Mouse (Mus musculus): Measurements from ENCODE around the gene Ovgp1. TPM values are rescaled to one million over a fixed set of nuclear protein-coding genes. Genes with fewer than 3 reads are reported as not detected.
"Not testable (repeated sequence)": the region's sequence is repeated elsewhere in the genome, so short reads cannot be mapped to it uniquely, and the experiment has no call there.

Ovgp1 gene
- total RNA-seq, 1 experiment, result 3.0 TPM

- no peak overlapping the region for H3K4me3 ChIP-seq (ENCODE audit: insufficient read depth in 1 of 2, low read depth in 1 of 2, low read length in 2 of 2, poor library complexity in 1 of 2, severe bottlenecking in 1 of 2)
- H3K36me3 ChIP-seq (ENCODE audit: control insufficient read depth, insufficient read depth, low read length, poor library complexity, severe bottlenecking), result peaks cover 17% of the 10 kb centered on the region
- no peak overlapping the region for H3K9ac ChIP-seq (ENCODE audit: insufficient read depth, low read depth, low read length, poor library complexity, severe bottlenecking)
- H3K27ac ChIP-seq (ENCODE audit: insufficient read depth, low read depth, low read length, poor library complexity, severe bottlenecking), result no peak overlapping the region
- H3K4me1 ChIP-seq (ENCODE audit: control insufficient read depth in 2 of 2, insufficient read depth in 2 of 2, low read length in 2 of 2, poor library complexity in 1 of 2), result no peaks in the 10 kb centered on the region
- H3K9me3 ChIP-seq (ENCODE audit: control insufficient read depth, insufficient read depth, low read depth, low read length), result no peaks in the 10 kb centered on the region
- TF ChIP-seq MAFK (IDR thresholded peaks at IDR 0.05; ENCODE audit: insufficient read depth, low read depth, low read length), result no peak
- in situ Hi-C loops (cut with MboI; ENCODE audit: low sequenced_read_pairs in 2 of 2, unreplicated experiment in 2 of 2), result no loop called here
- DNase-seq (ENCODE audit: low read depth, low spot score), result no peak
Observed at GRCm38 (mm10) chr3:105971831-105972446, 1.6 kb upstream of the Ovgp1 start.

DNA sequence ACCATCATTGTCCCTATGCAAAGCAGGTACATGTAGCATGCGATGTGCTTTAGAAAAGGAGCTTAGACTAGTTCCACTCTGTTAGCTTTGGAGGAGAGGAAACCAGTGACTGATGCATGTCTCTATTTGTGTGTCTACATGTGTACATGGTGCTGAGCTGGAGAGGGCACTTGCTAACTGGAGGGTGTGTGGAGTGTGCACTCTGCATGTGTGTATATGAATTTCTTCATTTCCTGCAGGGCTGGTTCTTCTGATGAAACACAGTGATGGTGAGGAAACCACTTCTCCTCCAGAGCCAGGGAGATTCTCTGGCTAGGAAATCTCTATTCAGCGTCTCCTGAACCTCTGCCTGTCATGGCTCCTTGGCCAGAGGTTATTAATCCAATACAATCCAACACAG is 663 bp downstream of the Ovgp1 start:
- in situ Hi-C loops (cut with MboI; ENCODE audit: low sequenced_read_pairs in 2 of 2, unreplicated experiment in 2 of 2), result no loop called here
- TF ChIP-seq HCFC1 (IDR thresholded peaks at IDR 0.05; ENCODE audit: borderline replicate concordance, insufficient read depth, low read length), result no peak
- TF ChIP-seq ZC3H11A (IDR thresholded peaks at IDR 0.05; ENCODE audit: borderline replicate concordance, low read depth, low read length), result no peak
- TF ChIP-seq MAFK (IDR thresholded peaks at IDR 0.05; ENCODE audit: insufficient read depth, low read depth, low read length), result no peak
- no peak for TF ChIP-seq ZNF384 (IDR thresholded peaks at IDR 0.05; ENCODE audit: low read depth, low read length)
- TF ChIP-seq CHD2 (IDR thresholded peaks at IDR 0.05; ENCODE audit: low read depth, low read length), result no peak
- Histone ChIP-seq H3K9me3 (ENCODE audit: control insufficient read depth, insufficient read depth, low read depth, low read length) (no peaks in the 10 kb centered on the region), H3K4me3 (ENCODE audit: insufficient read depth in 1 of 2, low read depth in 1 of 2, low read length in 2 of 2, poor library complexity in 1 of 2, severe bottlenecking in 1 of 2) (no peak overlapping the region), H3K9ac (ENCODE audit: insufficient read depth, low read depth, low read length, poor library complexity, severe bottlenecking) (no peak overlapping the region), H3K27ac (ENCODE audit: insufficient read depth, low read depth, low read length, poor library complexity, severe bottlenecking) (no peak overlapping the region), H3K4me1 (ENCODE audit: control insufficient read depth in 2 of 2, insufficient read depth in 2 of 2, low read length in 2 of 2, poor library complexity in 1 of 2) (no peaks in the 10 kb centered on the region), H3K36me3 (ENCODE audit: control insufficient read depth, insufficient read depth, low read length, poor library complexity, severe bottlenecking) (peaks cover 3% of the 10 kb centered on the region; the same call in 1 of the 2 replicates)
- no peak for DNase-seq (ENCODE audit: low read depth, low spot score)

DNA sequence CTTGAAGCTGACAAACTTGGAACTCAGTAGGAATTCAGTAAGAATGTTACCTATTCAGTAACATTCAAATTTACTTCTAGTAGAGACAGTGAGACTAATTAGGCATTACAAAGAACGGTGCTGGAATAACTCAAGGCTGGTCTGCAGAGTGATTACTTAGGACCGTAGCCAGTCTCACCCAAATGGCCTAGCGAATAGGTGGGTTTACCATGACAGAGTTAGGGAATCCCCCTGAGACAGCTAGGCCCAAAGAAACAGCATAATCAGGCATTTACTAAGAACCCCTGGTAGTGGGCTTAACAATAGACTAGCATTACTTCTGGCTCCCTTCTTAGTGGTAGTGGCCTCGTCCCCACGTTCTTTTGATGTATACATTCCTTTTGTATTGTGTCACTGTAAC is 16.1 kb downstream of the Ovgp1 start:
- DNase-seq (ENCODE audit: low read depth, low spot score); H3K9ac ChIP-seq (ENCODE audit: insufficient read depth, low read depth, low read length, poor library complexity, severe bottlenecking); H3K27ac ChIP-seq (ENCODE audit: insufficient read depth, low read depth, low read length, poor library complexity, severe bottlenecking); H3K4me3 ChIP-seq (ENCODE audit: insufficient read depth in 1 of 2, low read depth in 1 of 2, low read length in 2 of 2, poor library complexity in 1 of 2, severe bottlenecking in 1 of 2); H3K9me3 ChIP-seq (ENCODE audit: control insufficient read depth, insufficient read depth, low read depth, low read length); H3K4me1 ChIP-seq (ENCODE audit: control insufficient read depth in 2 of 2, insufficient read depth in 2 of 2, low read length in 2 of 2, poor library complexity in 1 of 2); H3K36me3 ChIP-seq (ENCODE audit: control insufficient read depth, insufficient read depth, low read length, poor library complexity, severe bottlenecking): not testable (repeated sequence)
- in situ Hi-C loops (cut with MboI; ENCODE audit: low sequenced_read_pairs in 2 of 2, unreplicated experiment in 2 of 2), result loop anchor here (10.0 kb wide), 2 partner anchors 455 to 465 kb away; no protein-coding TSS in a partner anchor

DNA sequence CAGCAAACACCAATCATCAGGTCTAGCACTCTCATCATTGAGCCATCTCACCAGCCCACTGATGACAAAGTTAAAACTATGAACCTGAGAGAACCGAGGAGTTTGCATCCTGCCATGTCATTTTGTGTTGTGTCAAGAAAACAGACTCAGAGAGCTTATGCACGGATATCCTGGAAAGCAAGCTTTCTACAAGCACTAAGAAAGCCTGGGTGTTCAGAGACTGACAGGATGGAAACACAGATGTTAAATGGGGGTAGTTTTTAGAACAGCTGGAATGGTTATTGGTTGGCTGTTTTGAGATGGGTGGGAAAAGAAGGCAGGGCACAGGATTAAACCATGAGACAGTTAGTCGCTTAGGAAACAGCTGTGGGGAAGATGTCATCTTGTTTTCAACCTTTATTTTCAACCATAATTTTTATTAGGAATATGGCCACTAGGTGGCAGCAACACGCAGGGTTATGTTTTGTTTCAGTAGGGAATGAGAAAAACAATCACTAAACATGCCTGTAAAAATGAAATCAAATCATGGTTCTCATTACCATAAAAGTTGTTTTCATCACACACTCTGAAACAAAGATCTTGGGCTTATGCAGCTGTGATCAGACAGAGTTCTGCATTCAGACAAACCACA is 18.3 kb downstream of the Ovgp1 start:
- Histone ChIP-seq H3K36me3 (ENCODE audit: control insufficient read depth, insufficient read depth, low read length, poor library complexity, severe bottlenecking) (no peaks in the 10 kb centered on the region), H3K4me3 (ENCODE audit: insufficient read depth in 1 of 2, low read depth in 1 of 2, low read length in 2 of 2, poor library complexity in 1 of 2, severe bottlenecking in 1 of 2) (no peak overlapping the region), H3K27ac (ENCODE audit: insufficient read depth, low read depth, low read length, poor library complexity, severe bottlenecking) (no peak overlapping the region), H3K9me3 (ENCODE audit: control insufficient read depth, insufficient read depth, low read depth, low read length) (no peaks in the 10 kb centered on the region), H3K4me1 (ENCODE audit: control insufficient read depth in 2 of 2, insufficient read depth in 2 of 2, low read length in 2 of 2, poor library complexity in 1 of 2) (no peaks in the 10 kb centered on the region), H3K9ac (ENCODE audit: insufficient read depth, low read depth, low read length, poor library complexity, severe bottlenecking) (no peak overlapping the region)
- DNase-seq (ENCODE audit: low read depth, low spot score), result no peak
- in situ Hi-C loops (cut with MboI; ENCODE audit: low sequenced_read_pairs in 2 of 2, unreplicated experiment in 2 of 2), result loop anchor here (10.0 kb wide), 2 partner anchors 453 to 463 kb away; no protein-coding TSS in a partner anchor
- TF ChIP-seq MAFK (IDR thresholded peaks at IDR 0.05; ENCODE audit: insufficient read depth, low read depth, low read length) (no peak), ZNF384 (IDR thresholded peaks at IDR 0.05; ENCODE audit: low read depth, low read length) (no peak), HCFC1 (IDR thresholded peaks at IDR 0.05; ENCODE audit: borderline replicate concordance, insufficient read depth, low read length) (no peak), CHD2 (IDR thresholded peaks at IDR 0.05; ENCODE audit: low read depth, low read length) (no peak), ZC3H11A (IDR thresholded peaks at IDR 0.05; ENCODE audit: borderline replicate concordance, low read depth, low read length) (no peak; the same call in 1 of the 2 replicates)

DNA sequence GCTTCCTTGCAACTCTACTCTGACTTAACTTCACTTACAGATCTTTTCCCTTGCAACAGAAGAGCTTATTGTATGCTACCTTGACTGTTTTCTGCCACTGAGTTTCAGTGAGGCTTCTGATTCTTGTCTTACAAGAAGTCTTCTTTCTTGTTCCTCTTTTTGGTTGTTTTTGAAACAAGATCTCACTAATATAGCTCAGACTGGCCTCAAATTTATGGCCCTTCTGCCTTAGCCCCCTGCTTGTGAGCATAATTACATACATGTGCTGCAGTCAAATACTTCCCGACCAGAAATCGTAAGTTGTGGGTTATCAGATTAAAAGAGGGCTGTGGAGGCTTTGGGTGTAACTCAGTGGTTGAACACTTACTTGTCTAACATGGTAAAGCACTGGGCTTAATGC is 21.2 kb downstream of the Ovgp1 start:
- Histone ChIP-seq H3K4me1 (ENCODE audit: control insufficient read depth in 2 of 2, insufficient read depth in 2 of 2, low read length in 2 of 2, poor library complexity in 1 of 2) (no peaks in the 10 kb centered on the region), H3K4me3 (ENCODE audit: insufficient read depth in 1 of 2, low read depth in 1 of 2, low read length in 2 of 2, poor library complexity in 1 of 2, severe bottlenecking in 1 of 2) (no peak overlapping the region), H3K9me3 (ENCODE audit: control insufficient read depth, insufficient read depth, low read depth, low read length) (no peaks in the 10 kb centered on the region), H3K27ac (ENCODE audit: insufficient read depth, low read depth, low read length, poor library complexity, severe bottlenecking) (no peak overlapping the region), H3K9ac (ENCODE audit: insufficient read depth, low read depth, low read length, poor library complexity, severe bottlenecking) (no peak overlapping the region), H3K36me3 (ENCODE audit: control insufficient read depth, insufficient read depth, low read length, poor library complexity, severe bottlenecking) (no peaks in the 10 kb centered on the region)
- TF ChIP-seq ZC3H11A (IDR thresholded peaks at IDR 0.05; ENCODE audit: borderline replicate concordance, low read depth, low read length), result no peak
- TF ChIP-seq MAFK (IDR thresholded peaks at IDR 0.05; ENCODE audit: insufficient read depth, low read depth, low read length), result no peak
- TF ChIP-seq CHD2 (IDR thresholded peaks at IDR 0.05; ENCODE audit: low read depth, low read length), result no peak
- no peak for TF ChIP-seq HCFC1 (IDR thresholded peaks at IDR 0.05; ENCODE audit: borderline replicate concordance, insufficient read depth, low read length)
- TF ChIP-seq ZNF384 (IDR thresholded peaks at IDR 0.05; ENCODE audit: low read depth, low read length), result no peak
- in situ Hi-C loops (cut with MboI; ENCODE audit: low sequenced_read_pairs in 2 of 2, unreplicated experiment in 2 of 2), result loop anchor here (10.0 kb wide), 2 partner anchors 450 to 460 kb away; no protein-coding TSS in a partner anchor
- DNase-seq (ENCODE audit: low read depth, low spot score), result no peak
